Mouse (Mus musculus): ENCODE results near the gene Nfyb. TPM values are rescaled to one million over a fixed set of nuclear protein-coding genes. Genes with fewer than 3 reads are reported as not detected.

Nfyb gene
- polyA plus RNA-seq, 1 experiment from 2014 or later, result 57.6 TPM

DNA sequence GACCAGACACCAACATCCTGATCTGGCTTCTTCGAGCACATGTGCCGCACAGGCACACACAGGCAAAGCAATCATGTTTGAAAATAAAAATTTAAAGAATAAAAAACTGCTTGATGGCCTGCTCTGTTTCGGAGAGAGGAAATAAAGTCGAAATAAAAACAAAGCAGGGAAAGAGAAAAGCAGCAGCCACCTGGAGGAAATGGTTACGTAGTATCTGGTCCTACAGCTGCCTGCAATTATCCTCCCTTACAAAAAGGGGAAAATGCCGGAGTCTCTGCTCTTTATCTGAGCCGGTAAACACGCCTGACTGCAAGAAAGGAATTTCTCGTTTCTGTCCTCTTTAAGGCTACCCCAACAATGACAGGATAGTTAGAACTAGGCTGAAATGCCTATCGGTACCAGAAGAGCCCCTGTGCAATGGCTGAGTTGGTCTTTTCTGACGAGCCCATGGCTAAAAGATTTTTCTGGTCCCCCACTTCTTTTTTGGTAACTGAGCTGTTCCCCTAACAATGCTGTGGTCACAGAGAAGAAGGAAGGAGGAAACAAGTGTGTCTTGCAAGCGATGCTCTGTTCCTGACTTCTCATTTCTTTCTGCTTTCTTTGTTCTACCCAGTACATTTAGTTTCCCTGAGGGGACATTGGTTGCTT, 32.7 kb upstream of the Nfyb start:
- Histone ChIP-seq H3K27ac (no peak overlapping the region), H3K4me2 (replicated peaks) (no peak overlapping the region), H3K4me3 (replicated peaks) (no peak overlapping the region), H3K4me1 (replicated peaks) (0 out of 2 replicates have a peak, but pooled peaks cover 6% of the 10 kb centered on the region), H3K9ac (replicated peaks) (no peak overlapping the region), H3K9me3 (no peaks in the 10 kb centered on the region), H3K36me3 (no peaks in the 10 kb centered on the region), H3K27me3 (no peaks in the 10 kb centered on the region)
- 39% methylated on average over 12 of the region's 12 CpGs for WGBS
- no peak for ATAC-seq

DNA sequence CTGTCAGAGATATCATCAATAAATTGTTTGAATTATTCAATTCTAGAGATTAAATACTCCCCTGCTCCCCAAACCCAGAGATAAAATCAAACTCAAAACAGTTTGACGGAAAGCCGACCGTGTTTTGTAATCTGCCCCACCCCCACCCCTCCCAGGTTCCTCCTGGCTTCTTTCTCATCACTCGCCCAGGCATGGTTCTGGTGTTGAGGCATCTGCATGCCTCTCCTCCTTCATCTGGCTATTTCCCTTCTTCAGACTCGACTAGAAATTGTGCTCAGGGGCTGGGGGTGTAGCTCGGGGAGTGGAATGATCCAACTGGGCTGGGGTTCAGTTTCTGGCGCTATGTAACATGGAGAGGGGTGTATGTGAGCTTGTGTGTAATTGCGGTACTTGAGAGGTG, 31.8 kb upstream of the Nfyb start:
- H3K36me3 ChIP-seq, result no peaks in the 10 kb centered on the region
- no peak overlapping the region for H3K4me3 ChIP-seq (replicated peaks)
- H3K9me3 ChIP-seq, result no peaks in the 10 kb centered on the region
- no peak overlapping the region for H3K27ac ChIP-seq
- WGBS, result 51% methylated on average over 8 of the region's 8 CpGs
- H3K9ac ChIP-seq (replicated peaks), result no peak overlapping the region
- 0 out of 2 replicates have a peak, but pooled peaks cover 6% of the 10 kb centered on the region for H3K4me1 ChIP-seq (replicated peaks)
- peak overlapping the region; percentile 23 for H3K4me2 ChIP-seq (replicated peaks)
- H3K27me3 ChIP-seq, result no peaks in the 10 kb centered on the region
- ATAC-seq, result no peak

DNA sequence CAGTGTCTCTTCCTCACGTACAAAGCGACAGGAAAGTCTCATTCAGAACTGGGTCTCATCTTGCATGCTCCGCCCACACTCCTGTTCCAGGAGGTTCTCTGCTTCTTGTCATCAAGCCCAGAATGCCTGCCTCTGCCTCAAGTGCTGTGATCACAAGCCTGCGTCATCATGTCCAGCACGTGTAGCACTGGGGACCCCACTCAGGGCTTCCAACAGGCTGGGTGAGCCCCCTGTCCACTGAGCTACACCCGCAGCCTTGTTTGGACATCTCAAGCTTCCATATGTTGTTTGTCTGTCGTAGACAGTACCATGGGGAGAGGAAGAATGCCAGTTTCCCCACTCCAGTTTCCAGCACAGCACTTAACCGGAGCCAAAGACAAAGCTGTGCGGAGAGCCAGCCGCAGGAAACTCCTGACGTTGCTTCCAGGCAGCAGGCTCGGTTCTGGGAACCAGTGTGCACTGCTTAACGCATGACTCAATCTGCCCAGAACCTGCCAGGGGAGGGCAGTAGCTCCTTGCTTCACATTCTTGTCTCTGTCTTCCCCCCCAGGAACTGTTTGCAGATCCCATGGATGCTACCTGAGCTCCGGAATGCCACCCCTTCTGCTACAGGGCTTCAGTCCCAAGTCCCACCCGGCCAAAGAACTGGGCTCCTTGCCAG, 31.3 kb upstream of the Nfyb start:
- H3K4me3 ChIP-seq (replicated peaks), result no peak overlapping the region
- no peaks in the 10 kb centered on the region for H3K9me3 ChIP-seq
- WGBS, result 45% methylated on average over 15 of the region's 15 CpGs
- H3K27ac ChIP-seq, result no peak overlapping the region
- H3K4me2 ChIP-seq (replicated peaks), result peak overlapping the region; percentile 23
- no peak overlapping the region for H3K9ac ChIP-seq (replicated peaks)
- ATAC-seq, result peak; percentile 34; the same call in 1 of the 2 replicates
- H3K36me3 ChIP-seq, result no peaks in the 10 kb centered on the region
- H3K27me3 ChIP-seq, result no peaks in the 10 kb centered on the region
- H3K4me1 ChIP-seq (replicated peaks), result 0 out of 2 replicates have a peak, but pooled peaks cover 6% of the 10 kb centered on the region

DNA sequence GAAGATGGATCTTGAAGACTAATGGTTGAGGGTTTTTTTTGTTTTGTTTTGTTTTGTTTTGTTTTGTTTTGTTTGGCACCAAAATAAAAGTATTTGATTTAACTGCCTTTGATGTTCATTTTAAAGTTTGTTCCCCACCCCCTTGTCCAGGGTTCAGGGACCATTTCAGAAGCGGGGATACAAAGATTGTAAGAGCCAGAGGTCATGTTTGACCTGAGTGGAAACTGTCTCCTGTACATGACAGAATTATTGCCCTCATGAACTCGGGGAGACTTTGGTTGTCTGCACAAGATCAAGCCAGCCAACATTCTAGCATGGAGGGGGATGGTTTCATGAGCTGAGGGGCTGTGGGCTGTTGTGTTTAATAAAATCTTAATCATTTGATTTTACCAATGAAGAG, 28.4 kb upstream of the Nfyb start:
- ATAC-seq, result no peak
- Histone ChIP-seq H3K9me3 (no peaks in the 10 kb centered on the region), H3K27ac (no peak overlapping the region), H3K36me3 (no peaks in the 10 kb centered on the region), H3K4me1 (replicated peaks) (0 out of 2 replicates have a peak, but pooled peaks cover 6% of the 10 kb centered on the region), H3K27me3 (no peaks in the 10 kb centered on the region), H3K9ac (replicated peaks) (no peak overlapping the region), H3K4me2 (replicated peaks) (no peak overlapping the region), H3K4me3 (replicated peaks) (no peak overlapping the region)
- WGBS, result 76% methylated on average over 2 of the region's 2 CpGs

GRCm38 (mm10) chr10:82791713-82792112, 27.8 kb upstream of the Nfyb start:
- Histone ChIP-seq H3K27me3 (no peaks in the 10 kb centered on the region), H3K36me3 (no peaks in the 10 kb centered on the region), H3K4me3 (replicated peaks) (no peak overlapping the region), H3K9me3 (no peaks in the 10 kb centered on the region), H3K4me1 (replicated peaks) (0 out of 2 replicates have a peak, but pooled peaks cover 6% of the 10 kb centered on the region), H3K27ac (no peak overlapping the region), H3K4me2 (replicated peaks) (no peak overlapping the region), H3K9ac (replicated peaks) (no peak overlapping the region)
- ATAC-seq, result no peak
- whole genome bisulfite sequencing, result 92% methylated on average over 3 of the region's 3 CpGs

DNA sequence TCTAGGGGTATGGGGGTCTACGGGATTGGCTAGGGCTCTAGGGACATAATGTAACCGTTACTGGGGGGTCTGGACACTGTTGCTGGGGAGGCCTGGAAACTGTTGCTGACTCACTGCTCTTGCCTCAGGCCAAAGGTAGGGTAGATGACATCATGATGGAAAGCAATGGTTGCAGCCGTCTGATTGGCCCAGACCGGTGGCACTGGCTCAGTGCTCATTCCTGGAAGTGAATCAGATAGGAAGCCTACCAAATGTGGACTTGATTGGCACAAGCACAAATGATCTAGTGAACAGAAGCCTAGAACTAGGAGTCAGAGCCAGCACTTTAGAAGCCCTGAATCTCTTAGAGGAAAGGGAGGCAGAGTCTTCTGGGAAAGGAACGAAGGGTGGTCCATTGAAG, 26.6 kb upstream of the Nfyb start:
- no peak overlapping the region for H3K27ac ChIP-seq
- no peaks in the 10 kb centered on the region for H3K27me3 ChIP-seq
- ATAC-seq, result no peak
- no peak overlapping the region for H3K4me3 ChIP-seq (replicated peaks)
- no peak overlapping the region for H3K9ac ChIP-seq (replicated peaks)
- 0 out of 2 replicates have a peak, but pooled peaks cover 5% of the 10 kb centered on the region for H3K4me1 ChIP-seq (replicated peaks)
- no peak overlapping the region for H3K4me2 ChIP-seq (replicated peaks)
- H3K36me3 ChIP-seq, result no peaks in the 10 kb centered on the region
- WGBS, result 89% methylated on average over 5 of the region's 5 CpGs
- no peaks in the 10 kb centered on the region for H3K9me3 ChIP-seq

DNA sequence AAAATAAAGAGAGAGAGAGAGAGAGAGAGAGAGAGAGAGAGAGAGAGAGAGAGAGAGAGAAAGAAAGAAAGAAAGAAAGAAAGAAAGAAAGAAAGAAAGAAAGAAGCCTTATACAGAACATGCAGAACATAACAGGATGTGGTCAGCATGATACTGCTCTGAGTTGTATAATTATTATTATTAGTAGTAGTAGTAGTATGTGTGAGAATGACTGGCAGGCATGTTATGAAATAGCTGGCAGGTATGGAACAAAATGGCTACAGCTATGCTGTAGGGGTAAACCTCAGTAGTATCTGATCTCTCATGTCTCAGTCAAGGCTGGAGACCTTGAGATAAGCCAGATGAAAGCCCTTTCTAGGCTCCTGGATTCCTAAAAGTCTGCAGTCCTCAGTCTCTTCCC, 25.2 kb upstream of the Nfyb start:
- Histone ChIP-seq H3K4me3 (replicated peaks) (no peak overlapping the region), H3K4me2 (replicated peaks) (no peak overlapping the region), H3K4me1 (replicated peaks) (no peaks in the 10 kb centered on the region), H3K9ac (replicated peaks) (no peak overlapping the region), H3K9me3 (no peaks in the 10 kb centered on the region), H3K36me3 (no peaks in the 10 kb centered on the region), H3K27me3 (no peaks in the 10 kb centered on the region), H3K27ac (no peak overlapping the region)
- no peak for ATAC-seq

- Histone ChIP-seq H3K9me3 (no peaks in the 10 kb centered on the region), H3K4me2 (replicated peaks) (no peak overlapping the region), H3K4me3 (replicated peaks) (no peak overlapping the region), H3K36me3 (no peaks in the 10 kb centered on the region), H3K9ac (replicated peaks) (no peak overlapping the region), H3K27me3 (no peaks in the 10 kb centered on the region), H3K4me1 (replicated peaks) (no peaks in the 10 kb centered on the region; the same call in 1 of the 2 replicates), H3K27ac (no peak overlapping the region)
- ATAC-seq, result no peak
- WGBS, result 50% methylated on average over 2 of the region's 2 CpGs
These were observed 18.5 kb upstream of the Nfyb start for GRCm38 (mm10) chr10:82782472-82782871.

- ATAC-seq, result no peak
- H3K9me3 ChIP-seq, result no peaks in the 10 kb centered on the region
- no peaks in the 10 kb centered on the region; the same call in 1 of the 2 replicates for H3K4me1 ChIP-seq (replicated peaks)
- H3K4me2 ChIP-seq (replicated peaks), result no peak overlapping the region
- H3K36me3 ChIP-seq, result no peaks in the 10 kb centered on the region
- H3K4me3 ChIP-seq (replicated peaks), result no peak overlapping the region
- no peak overlapping the region for H3K27ac ChIP-seq
- no peaks in the 10 kb centered on the region for H3K27me3 ChIP-seq
- H3K9ac ChIP-seq (replicated peaks), result no peak overlapping the region
These were observed 16.9 kb upstream of the Nfyb start for GRCm38 (mm10) chr10:82780816-82781215.

DNA sequence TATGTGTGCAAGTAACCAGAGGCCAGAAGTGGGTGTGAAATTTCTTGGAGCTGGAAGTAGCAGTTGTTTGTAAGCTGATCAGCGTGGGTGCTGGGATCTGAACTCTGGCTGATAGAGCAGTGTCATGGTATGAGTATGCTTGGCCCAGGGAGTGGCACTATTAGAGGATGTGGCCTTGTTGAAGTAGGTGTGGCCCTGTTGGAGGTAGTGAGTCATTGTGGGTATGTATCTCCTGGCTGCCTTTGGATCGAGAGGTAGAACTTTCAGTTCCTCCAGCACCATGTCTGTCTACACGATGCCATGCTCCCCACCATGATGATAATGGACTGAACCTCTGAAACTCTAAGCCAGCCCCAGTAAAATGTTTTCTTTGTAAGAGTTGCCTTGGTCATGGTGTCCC, 16.4 kb upstream of the Nfyb start:
- no peaks in the 10 kb centered on the region for H3K36me3 ChIP-seq
- H3K4me3 ChIP-seq (replicated peaks), result no peak overlapping the region
- 91% methylated on average over 3 of the region's 3 CpGs for WGBS
- no peaks in the 10 kb centered on the region for H3K9me3 ChIP-seq
- H3K9ac ChIP-seq (replicated peaks), result no peak overlapping the region
- H3K27ac ChIP-seq, result no peak overlapping the region
- H3K27me3 ChIP-seq, result no peaks in the 10 kb centered on the region
- H3K4me1 ChIP-seq (replicated peaks), result no peaks in the 10 kb centered on the region; the same call in 1 of the 2 replicates
- no peak for ATAC-seq
- H3K4me2 ChIP-seq (replicated peaks), result no peak overlapping the region

- no peaks in the 10 kb centered on the region for H3K36me3 ChIP-seq
- no peak overlapping the region for H3K9ac ChIP-seq (replicated peaks)
- H3K4me2 ChIP-seq (replicated peaks), result no peak overlapping the region
- no peaks in the 10 kb centered on the region; the same call in 1 of the 2 replicates for H3K4me1 ChIP-seq (replicated peaks)
- H3K27me3 ChIP-seq, result no peaks in the 10 kb centered on the region
- 98% methylated on average over 14 of the region's 14 CpGs for WGBS
- H3K4me3 ChIP-seq (replicated peaks), result no peak overlapping the region
- H3K27ac ChIP-seq, result no peak overlapping the region
- H3K9me3 ChIP-seq, result no peaks in the 10 kb centered on the region
- no peak for ATAC-seq
These were observed 15.9 kb upstream of the Nfyb start for GRCm38 (mm10) chr10:82779831-82780230.

DNA sequence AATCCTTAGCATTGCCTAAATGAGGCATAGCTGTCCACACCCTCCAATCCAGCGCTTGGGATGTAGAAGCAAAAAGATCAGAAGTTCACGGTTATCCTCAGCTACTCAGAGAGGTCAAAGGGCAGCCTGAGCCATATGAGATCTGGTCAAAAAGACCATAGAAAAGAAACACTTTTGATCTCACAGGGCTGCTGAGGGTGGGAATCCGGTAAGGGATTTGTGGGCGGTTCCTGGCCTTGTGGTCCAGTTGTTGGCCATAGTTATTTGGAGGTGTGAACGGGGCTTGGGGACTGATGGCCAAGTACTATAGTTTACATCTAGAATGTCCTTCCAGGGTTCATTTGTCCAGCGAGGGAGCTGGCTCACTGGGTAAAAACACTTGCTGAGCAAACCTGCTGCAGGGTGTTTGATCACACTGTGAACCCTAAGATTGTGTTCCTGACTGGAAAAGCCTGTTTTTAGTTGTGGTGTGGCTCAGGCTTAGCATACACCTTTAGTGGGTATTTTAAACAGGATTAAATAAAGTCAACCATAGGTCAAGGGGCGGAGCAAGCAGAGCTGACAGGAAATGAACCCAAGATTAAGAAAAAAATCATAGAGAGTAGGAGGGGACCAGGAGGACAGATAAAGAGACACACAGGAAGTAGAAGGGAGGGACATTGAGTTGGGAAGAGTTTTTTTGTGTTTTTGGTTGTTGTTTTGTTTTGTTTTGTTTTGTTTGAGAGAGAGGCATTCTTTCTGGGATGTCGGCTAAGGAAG, 15.0 kb upstream of the Nfyb start:
- H3K9me3 ChIP-seq, result no peaks in the 10 kb centered on the region
- H3K9ac ChIP-seq (replicated peaks), result no peak overlapping the region
- no peak overlapping the region for H3K4me3 ChIP-seq (replicated peaks)
- no peaks in the 10 kb centered on the region for H3K27me3 ChIP-seq
- no peaks in the 10 kb centered on the region for H3K36me3 ChIP-seq
- no peak overlapping the region for H3K4me2 ChIP-seq (replicated peaks)
- no peaks in the 10 kb centered on the region; the same call in 1 of the 2 replicates for H3K4me1 ChIP-seq (replicated peaks)
- no peak overlapping the region for H3K27ac ChIP-seq
- 75% methylated on average over 8 of the region's 8 CpGs for WGBS
- no peak for ATAC-seq
